Mouse (Mus musculus): ENCODE results near the gene Anks1.

DNA sequence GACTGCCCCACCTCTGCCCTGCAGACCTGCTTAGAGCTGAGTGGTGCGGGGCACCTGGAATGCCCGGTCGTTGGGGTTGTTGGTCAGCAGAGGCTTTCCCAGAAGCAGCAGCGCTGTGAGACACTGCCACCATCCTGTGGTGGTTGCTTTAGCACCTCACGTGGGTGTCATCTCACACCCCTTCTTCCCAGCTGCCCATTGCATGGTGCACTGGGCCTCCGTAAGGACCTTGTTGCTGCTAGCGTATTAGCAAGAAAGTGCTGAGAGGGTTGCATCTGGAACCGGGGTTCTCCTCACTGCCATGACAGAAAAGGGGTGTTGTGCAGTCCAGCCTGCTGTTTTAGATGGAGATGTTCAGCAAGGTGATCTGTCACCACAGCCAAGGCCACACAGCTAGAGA is 97.1 kb downstream of the Anks1 start:
- TF ChIP-seq CTCF (IDR thresholded peaks at IDR 0.05; ENCODE audit: low read depth, low read length), result no peak
- no peak for TF ChIP-seq GATA1 (IDR thresholded peaks at IDR 0.05; ENCODE audit: borderline replicate concordance, low read length)
- TF ChIP-seq TAL1 (conservative IDR thresholded peaks at IDR 0.05; ENCODE audit: low read depth, low read length), result no peak
- no peak for TF ChIP-seq POLR2AphosphoS5 (IDR thresholded peaks at IDR 0.05; ENCODE audit: insufficient replicate concordance, low read depth, low read length)
- TF ChIP-seq GATA2 (IDR thresholded peaks at IDR 0.05; ENCODE audit: borderline replicate concordance, low read depth, low read length), result no peak
